Mouse (Mus musculus) yolk sac, embryonic 10.5 days (tissue): ENCODE measurements around the gene Gm1123.

Experiments
- DNase-seq: peaks from one replicate; pipeline ENCODE4 v3.0.0-alpha.2; 2017; ENCODE audit warnings: low spot score

Gene Gm1123

DNA sequence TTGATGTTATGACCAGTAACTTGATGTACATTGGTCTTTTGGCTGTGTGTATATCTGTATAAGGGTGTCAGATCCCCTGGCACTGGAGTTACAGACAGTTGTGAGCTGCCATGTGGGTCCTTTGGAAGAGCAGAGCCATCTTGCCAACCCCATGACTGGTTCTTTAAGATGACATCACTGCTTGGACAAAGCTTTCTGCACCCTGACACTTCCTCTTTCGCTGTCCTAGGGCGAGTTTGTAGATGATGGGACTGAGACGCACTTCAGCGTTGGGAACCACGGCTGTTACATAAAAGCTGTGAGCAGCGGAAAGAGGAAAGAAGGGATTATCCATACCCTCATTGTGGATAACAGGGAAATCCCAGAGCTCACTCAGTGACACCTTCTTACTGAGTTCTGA lies 34.2 kb downstream of the Gm1123 start:
- DNase-seq: no peak

DNA sequence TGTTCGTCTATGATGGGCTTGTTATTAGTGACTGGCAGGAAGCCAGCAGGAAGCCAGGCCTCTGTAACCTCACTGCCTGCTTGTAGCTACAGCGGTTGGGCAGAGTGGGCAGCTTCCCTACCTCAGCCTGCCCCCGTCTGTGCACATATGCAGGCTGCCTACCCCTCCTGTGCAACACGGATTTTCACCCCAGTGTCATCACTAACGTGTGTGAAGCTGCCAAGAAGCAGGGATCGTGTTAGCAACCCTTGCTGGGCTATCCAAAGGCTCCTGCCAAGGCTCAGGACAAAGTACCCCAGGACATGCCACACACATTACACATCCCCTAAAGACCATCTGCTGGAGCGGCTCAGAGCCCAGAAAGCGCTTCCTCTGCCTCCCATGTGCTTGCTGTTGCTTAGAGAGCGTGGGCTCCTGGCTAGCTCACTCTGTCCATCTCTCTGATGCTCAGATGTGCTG lies 35.6 kb downstream of the Gm1123 start:
- DNase-seq: no peak

DNA sequence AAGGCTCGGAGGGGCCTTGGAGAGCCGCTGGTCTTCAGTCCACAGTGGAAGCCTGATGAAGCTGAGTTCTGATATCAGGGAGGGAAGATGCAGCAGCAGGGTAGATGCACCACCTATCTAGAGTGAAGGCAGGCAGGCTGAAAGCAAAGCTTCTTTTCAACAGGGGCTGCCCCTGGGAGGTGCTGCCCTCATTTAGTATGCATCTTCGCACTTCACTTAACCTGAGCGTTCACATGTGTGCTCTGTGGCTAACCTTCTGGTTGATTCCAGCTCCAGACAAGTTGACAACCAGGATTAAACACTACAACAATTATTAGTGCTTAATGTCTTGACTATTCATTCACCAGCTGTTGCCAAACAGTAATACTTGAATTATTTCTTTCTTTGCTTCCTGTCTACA lies 41.4 kb downstream of the Gm1123 start:
- DNase-seq: no peak

DNA sequence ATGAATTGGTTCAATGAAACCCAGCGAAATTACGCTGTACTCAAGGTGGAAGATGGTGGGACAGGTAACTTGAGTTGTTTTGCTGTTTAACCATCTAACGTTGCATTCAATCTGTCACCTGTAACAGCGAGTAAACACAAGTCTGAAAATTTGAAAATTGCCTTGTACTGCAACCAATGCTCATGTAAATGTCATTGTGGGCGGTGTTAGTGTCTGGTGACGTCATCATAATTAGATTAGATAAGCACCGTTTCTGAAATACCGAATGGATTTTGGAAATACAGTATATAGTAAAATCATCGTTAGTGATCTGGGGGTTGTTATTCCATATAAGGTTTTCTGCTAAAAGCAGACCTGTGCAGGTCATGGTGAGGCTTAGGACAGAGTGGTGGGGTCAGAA lies 48.4 kb downstream of the Gm1123 start:
- no peak for DNase-seq

DNA sequence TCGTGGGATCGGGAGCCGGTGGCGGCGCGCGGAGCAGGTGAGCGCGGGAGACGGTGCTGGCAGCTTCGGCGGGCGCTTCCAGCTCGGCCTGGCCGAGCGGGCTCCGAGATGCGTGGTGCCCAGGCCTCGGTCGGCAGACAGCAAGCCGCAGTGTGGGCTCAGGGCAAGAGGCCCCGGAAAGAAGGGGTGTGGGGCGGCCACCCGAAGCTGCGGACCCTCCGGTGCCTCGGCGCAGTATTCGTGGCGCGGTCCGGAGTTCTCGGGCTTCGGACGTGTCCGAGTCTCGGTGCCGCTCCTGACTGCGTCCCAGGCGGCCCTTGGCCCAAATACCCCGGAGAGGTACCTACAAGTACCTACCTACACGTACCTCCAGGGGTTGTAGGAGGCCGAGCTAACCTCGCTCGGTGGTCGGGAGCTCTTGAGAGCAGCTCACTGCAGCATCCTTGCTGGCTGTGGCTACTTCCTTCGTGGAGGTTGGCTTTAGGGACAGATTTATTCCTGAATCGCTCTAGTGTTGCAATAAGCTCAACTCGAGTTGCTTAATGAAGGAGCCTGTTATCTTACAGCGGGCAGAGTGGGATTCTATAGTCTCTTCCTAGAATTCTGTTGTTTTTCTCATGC lies 48.9 kb downstream of the Gm1123 start:
- no peak for DNase-seq

DNA sequence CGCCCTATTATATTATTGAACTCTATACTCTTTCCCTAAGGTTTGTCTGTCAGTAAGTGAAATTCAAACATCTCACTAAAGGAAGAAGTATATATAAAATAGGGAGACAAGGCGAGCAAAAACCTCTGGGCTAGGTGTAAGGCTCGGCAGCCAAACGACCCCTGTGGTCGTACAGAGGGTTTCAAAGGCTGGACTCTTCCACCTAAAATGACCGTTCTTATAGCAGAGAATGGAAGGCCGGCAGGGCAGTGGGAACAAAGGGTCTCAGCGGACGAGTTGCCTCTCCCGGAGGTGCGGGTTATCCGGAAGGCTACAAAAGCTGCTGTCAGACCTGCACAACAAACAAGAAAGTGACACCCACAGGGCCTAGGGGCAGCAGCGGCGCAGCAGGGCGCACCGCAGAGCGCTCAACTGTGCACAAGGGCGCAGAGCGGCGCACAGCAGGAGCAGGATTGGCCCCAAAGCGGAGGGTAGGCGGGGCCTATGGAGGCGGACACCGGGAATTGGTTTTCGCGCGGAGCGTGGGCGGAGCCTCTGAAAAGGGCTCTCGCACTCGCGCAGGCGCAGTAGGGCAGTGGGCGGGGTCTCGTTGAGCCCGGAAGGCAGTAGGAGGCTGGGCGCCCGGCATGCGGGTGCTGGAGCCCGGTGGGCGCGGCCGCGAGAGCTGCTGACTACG lies 49.6 kb downstream of the Gm1123 start, which contains the start of gene Faim:
Faim (plus strand) TSS at position 574 of the 676 bp plus-strand sequence.
- peak; percentile 99 for DNase-seq

DNA sequence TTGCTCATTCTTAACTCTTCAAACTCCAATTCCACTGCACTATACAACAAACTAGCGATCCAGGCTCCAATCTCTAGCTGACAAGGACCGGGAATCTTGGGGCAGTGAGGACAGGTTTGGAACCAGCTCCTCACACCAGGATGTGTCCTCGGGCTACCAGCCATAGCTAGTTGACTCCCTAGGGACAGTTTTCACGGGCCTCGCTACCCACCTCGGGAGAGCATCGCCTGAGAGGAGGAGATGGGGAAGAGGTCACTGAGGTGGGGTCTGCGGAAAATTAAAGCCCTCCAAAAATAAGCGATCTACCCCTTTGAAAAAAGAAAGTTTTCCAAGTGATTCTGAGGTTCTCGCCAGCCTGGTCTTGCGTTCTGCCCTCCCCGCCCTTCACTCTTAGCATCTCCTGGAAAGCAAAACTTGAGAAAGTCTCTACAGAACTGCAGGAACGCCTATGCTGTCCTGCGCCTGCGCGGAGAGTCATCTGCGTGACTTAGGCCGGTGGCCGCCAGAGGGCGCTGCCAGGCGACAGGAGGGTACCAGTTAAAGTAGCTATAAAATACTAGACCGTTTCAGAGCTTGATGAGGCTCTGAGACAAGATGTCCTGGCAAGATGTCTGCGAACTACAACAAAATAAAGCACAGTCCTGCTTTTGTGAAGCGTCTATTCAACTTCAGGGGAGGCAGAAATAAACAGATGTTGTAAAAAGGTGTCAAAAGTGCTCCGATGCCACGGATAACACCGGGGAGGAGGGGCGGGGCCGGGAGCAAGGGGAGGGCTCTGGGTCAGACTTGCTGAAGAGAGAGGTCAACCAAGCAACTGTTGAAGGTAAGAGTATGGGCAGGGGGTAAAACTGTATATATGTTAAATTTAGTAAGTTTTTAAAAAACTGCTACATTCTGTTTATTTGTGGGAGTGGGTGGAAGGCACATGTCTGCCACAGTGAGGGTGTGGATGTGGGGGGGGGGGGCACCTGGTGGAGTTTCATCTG lies 55.8 kb downstream of the Gm1123 start:
- peak; percentile 74 for DNase-seq

DNA sequence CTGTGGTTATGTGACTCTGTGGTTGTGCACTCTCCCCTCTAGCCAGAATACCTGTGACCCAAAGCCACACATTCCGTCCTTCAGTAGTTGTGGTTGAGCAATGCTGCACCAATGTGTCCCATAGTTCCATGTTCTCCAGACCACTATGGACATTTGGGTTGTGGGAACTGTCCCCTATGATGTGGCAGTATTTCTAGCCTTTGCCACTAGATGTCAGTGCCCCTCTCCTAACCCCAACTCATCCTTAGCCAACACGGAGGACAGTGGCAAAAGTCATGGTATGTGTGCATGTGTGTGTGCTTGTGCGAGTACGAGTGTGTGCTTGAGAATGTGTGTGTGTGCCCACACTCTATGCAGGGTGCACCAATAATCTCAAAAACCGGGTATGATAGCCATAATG lies 59.0 kb downstream of the Gm1123 start:
- no peak for DNase-seq

DNA sequence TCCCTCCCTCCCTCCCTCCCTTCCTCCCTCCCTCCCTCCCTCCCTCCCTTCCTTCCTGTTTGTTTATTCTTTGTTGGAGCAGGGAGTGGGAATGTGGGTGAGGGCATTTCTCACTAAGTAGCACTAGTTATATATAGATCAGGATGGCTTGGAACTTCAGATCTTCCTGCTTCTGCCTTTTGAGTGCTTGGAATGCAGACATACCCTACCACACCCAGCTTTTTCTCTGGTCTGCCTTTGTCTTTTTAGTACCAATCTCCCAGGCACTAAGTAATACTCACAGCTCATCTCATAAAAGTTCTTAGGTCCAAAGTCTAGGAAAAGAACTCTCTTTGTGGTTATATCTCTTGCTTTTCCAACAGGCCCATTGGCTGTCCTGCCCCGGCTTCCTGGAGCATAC lies 59.4 kb downstream of the Gm1123 start:
- no peak for DNase-seq

DNA sequence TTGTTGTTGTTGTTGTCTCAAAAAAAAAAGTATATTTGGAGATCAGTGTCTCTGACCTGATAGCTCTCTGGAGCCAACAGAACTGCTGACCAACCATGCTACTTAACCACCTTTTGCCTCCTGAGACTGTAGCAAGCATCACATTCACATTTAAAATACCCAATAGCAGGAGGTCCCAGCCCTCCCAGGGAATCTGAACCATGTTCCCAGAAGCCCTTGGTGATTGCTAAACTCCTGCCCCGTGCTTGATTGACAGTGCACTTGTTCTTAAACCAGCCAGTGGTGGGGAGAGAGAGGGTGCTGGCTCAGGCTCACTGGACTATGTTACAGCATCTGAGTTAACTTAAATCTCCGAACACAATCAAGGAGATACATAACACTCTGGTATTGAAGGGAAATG lies 60.6 kb downstream of the Gm1123 start:
- no peak for DNase-seq

DNA sequence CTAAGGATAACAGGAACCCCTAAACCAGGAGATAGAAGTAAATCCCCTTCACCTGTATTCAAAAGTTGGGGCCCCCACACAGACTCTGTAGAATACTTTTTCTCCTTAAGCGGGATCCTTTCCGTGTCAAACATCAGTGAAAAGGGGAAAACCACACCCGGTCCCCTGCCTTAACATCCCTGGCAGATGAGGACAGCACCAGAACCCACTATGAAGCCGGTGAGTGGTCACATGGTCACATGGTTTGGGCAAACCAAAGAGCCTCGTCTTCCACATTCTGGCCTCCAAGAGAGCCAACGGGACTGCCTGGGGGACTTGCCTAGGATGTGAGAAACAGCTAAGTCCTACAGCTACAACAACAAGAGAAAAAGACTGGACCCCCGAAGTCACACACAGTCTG lies 62.0 kb downstream of the Gm1123 start:
- DNase-seq: no peak

DNA sequence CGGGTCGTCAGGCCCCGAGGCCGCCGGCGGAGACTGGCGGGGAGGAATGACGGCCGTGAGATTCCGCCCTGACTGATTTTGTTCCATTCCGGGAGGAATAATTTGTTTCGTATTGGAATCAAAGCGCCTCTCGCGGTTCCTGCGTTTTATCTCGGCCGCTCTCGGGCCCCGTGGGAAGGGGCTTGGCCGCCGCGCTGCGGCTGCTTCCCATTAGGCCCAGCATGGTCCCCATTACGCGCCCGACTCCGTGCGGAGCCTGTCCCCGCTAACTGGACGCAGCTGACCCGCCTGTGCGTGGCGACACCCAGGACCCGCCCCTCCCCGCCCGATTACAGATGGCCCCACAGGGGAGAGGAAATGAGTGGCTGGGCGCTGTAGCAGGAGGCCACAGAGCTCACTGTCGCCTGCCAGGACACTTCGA lies 62.4 kb downstream of the Gm1123 start:
- no peak for DNase-seq

DNA sequence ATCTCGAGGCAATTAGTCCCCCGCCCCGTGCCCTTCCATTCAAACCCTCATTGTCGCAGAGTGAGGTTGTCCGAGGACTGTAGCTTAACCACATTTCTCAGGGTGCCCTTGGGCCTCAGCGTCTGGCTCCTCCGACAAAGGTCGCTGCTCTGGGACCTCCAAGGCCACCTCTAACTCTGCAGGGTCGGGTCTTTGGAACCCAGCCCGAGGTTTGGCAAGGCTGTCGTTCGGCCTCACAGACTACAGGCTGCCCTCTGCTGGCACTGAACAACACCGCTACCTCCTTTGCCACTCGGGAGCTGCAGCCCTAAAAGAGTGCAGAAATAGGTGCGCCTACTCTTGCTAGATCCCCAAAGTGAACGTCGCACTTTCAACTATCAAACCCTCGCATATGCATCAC lies 70.4 kb downstream of the Gm1123 start:
- no peak for DNase-seq

DNA sequence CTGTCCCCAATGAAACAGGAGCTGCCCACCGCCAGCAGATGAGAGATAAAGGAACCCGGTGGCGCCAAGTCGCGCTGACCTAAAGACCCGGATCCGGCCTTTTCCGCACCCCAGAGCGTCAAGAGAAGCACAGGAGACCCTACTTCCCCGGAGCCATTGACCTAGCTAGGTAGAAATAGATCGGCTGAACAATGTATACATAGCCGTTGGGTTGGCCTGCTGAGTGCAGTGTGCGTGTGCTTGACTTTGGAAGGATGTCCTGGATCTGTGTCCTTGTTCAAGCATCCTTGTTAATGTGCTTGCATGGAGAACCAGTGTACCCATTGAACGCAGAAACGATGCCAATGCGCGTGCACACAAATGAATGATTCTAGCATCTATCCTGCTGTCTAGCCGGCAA lies 71.9 kb downstream of the Gm1123 start:
- no peak for DNase-seq

DNA sequence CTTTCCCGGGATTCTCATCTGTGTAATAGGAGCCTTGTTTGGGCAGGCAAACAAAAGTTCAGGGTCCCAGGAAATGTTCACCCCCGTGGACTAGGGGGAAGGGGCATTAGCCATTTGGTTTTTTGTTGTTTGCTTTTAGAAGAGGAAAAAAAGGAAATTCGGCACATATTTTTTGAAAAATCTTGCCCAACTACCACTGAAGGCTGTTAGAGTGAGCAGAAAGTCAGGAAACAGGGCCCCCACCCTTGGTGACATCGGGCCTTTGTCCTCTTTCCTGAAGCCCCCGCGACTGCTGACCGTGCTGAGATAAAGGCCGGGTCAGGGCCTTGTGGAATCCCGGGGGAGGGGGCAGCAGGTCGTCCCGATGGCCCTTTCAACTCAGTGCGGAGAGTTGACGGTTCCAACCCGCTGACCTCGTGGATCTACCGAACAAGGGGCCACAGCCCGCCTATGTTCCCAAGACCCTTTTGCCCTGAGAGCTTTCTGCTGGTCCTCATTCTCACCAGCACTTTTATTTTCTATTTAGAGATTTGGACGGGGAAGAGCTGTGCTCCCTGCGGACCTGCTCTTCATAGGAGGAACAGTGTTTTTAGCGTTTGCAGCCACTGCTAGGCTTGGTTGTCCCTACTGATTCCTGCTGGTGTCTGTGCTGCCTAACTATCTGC lies 72.9 kb downstream of the Gm1123 start:
- DNase-seq: no peak

DNA sequence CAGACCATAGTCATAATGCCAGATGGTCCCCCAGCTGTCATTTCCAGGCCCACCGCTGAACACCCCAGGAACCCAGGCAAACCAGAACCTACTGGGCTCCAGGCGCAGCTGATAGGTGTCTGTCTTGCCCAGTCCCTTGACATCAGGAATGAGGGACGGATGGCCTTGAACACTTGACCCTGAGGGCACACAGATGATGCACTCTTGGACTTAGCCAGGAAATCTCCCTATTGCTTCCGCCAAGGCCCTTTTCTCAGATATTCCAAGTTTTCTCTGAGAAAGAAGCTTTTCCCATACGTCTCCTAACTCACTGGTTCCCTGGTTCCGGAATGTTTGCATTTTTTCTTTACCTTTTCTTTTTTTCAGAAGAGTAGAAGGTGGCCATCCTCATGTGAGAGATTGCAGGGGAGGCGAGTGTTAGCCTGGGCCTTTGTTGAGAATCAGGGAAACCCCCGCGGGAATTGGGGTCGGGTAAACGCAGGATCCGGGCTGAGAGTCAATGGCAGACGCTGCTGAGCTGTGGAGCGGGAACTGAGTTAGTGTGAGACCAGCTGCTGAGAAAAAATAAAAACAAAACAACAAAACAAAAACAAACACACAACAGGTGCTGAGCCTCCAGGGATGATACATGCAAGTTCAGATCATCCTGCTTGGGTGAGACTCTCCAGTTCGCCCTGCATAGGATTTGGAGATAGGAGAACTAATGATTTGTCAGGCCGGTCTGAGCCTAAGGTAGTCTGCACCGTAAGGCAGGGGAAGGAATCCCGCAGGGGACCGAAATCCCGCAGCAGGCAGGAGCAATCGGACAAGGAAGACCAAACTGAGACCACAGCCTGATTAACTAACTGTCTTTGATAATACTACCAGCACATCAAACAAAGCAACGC lies 73.7 kb downstream of the Gm1123 start:
- no peak for DNase-seq

DNA sequence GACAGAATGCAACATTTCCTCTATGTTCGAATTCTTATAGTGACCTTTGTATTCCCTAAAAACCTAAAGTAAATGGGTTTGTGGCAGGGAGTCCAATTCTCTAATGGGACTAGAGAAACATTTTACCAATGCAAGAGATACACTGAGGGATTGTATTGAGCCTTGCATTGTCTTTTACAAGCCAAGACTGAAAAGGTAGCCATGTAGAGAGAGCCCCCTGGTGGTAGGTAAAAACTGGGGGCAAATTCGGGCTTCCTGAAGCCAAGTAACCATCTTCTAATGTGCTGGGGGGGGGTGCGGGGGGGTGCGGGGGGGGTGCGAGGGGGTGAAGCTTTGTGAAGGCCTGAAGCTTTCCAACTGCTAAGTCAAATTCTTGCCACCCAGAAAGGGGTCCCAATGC lies 75.2 kb downstream of the Gm1123 start:
- DNase-seq: no peak

DNA sequence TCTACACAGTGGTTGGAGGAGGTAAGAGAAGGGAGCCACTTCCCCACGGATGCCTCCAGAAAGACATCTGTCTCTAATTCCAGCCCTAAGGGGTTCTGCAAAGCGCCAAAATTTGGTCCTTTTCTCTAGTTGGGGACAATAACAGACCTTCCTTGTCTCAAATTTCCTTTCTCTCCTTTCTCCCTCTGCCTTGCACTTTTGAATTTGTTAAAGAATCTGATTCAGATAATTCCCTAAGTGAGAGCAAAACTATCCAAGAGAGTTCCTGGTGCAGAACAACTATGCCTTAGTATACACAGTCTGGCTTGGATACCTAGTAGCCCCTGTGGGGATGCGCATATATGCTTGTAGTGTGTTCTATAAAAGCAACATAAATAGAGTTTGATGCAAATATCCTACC lies 75.7 kb downstream of the Gm1123 start:
- no peak for DNase-seq

DNA sequence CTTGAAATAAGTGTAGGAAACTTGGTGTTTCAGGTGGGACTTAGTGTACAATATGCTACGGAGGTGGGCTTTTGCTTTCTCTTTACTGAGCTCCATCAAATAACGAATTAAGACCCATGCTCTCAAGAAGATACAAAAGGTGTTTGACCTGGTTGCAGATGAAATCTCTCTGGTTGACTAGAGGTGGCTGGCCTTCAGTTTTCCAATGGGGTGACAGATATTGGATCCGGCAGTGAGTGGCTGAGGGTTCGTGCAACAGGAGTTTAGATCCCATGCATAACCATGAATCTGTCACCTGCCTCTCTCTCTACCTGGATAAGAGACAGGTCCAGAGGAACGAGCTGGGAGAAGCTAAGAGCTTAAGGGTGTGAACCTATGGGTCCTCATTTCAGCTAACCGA lies 76.9 kb downstream of the Gm1123 start:
- no peak for DNase-seq

DNA sequence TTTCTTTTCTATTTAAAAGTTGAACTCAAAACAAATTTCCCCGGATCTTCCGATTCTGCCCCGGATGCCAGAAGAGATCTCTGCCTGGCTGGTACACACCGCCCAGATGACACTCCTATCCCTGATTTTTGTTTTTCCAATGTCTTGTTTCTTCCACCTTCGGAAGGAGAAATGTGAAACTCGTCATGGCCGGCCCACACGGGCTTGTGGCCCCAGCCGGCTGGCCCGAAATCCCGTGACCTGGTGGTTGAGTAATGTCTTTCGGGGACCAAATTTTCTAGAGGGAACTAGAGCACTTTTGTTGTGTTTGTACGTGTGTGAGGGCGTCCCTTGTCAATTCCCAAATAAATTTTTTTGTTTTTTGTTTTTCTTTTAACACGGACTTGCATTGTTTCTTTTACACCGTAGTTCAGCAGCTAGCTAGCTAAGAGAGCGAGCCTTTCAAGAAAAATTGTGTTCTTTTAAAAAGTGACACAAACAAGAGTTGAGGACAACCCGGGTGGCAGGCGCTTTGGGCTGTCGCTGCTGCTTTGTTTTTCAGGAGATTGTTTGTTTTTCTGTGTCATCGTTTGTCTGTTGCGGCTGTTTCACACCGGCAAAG lies 77.7 kb downstream of the Gm1123 start:
- no peak for DNase-seq
